Mouse (Mus musculus) frontal cortex, postnatal 25 days (tissue): Measurements from ENCODE around the gene Dyrk3.
A peak's percentile ranks its signal among the peaks of the same experiment; 100 is the strongest.
"Not testable (repeated sequence)": the region's sequence is repeated elsewhere in the genome, so short reads cannot be mapped to it uniquely, and the experiment has no call there.

Source experiments
- DNase-seq, 2 experiments: peaks; one replicate each; pipeline ENCODE4 v3.0.0; 2022; ENCODE audit warnings: low spot score in 2 of 2

Gene Dyrk3

DNA sequence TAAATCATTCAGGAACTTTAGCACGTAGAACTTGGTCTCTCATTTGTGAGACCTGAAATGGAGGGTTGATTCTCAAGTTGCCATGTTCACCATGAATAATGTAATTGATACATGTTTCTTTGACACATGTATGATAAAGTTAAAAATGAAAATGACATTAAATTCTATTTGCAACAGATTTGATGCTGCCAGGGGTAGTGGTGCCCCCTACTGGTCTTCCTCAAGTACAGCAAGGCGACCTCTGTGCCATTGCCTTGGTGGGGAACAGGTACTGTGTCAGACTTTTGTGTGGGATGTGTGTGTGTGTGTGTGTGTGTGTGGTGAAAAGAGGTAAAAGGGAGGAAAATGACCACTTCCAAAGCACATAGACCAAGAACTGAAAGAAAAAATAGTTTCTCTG is 17.3 kb upstream of the Dyrk3 start:
- DNase-seq: no peak

DNA sequence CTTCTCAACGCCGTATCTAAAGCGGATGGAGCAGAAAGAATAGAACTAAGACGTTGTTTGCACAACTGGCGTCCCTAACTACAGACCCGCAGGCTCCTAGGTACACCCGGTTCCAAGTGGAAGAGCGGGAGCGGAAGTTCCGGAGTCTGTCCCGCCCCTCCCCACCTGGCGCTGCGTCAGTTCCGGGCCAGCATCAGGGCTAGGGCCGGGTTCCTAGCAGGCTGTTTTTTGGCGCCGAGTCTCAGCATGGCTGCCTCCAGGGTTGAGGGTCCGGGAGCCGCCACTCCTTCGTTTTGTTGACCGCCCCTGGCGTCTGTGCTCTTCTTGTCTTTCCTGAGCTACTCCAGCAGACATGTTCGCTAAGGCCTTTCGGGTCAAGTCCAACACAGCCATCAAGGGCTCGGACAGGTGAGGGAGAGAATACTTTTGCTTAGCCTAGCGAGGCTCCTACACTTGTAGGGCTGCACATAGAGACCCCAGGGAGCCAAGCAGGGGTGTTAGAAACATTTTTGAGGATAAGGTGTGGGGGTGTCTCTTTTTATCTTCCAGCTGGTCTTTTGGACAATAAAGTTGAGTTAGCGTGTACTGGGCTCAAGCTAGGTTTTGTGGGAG is 15.0 kb upstream of the Dyrk3 start, which contains the start of gene Eif2d:
Gene Eif2d, plus strand, starts transcription at position 164 of the 612 bp plus-strand sequence.
- DNase-seq: peak; percentile 70 to 74

DNA sequence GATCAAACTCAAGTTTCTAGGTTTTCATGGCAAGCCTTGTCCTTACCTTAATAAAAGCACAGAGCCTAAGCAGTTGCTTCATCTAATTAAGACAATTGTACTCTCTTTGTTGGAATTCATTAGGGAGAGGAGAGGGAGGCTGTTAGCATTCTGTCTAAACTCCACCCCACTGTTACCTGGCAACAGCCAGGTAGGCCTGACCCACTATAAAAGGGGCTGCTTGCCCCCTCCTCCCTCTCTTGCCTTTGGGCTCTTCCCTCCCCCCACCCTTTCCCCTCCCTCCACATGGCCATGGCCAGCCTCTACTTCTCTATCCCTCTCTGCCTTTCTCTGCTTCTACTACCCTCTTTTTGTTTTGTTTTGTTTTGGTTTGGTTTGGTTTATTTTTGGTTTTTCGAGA is 11.4 kb upstream of the Dyrk3 start:
- no peak for DNase-seq

DNA sequence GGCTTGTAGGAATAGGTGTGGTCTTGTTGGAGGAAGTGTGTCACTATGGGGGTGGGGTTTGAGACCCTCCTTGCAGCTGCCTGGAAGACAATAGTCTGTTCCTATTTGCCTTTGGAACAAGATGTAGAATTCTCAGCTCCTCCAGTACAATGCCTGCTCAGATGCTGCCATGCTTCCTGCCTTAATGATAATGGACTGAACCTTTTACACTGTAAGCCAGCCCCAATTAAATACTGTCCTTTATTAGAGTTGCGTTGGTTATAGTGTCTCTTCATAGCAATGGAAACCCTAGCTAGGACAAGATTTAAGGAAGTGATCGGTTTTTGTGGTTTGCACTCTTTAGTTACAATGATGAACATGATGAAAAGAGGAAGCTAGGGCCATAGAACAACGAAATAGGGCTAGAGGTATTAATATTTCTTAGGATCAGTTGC is 8.1 kb upstream of the Dyrk3 start:
- no peak for DNase-seq

DNA sequence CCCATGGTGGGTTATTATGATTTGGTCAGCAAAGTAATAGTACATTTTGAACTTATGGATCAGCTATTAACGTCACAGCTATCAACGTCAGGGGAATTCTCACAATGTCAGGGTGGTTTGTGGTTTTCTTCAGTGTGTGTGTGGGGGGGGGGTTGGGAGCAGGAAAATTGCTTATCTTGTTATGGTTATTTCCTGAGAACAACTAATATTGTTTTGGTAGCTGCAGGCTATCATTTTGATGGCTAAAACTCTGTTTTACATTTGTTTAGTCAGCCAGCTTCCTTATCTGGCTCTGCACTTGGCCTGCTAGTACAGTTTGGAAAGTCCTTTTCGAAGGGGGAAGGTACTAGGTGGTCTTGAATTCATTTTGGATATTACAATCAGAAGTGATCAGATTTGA is 7.1 kb upstream of the Dyrk3 start:
- DNase-seq: not testable (repeated sequence)

DNA sequence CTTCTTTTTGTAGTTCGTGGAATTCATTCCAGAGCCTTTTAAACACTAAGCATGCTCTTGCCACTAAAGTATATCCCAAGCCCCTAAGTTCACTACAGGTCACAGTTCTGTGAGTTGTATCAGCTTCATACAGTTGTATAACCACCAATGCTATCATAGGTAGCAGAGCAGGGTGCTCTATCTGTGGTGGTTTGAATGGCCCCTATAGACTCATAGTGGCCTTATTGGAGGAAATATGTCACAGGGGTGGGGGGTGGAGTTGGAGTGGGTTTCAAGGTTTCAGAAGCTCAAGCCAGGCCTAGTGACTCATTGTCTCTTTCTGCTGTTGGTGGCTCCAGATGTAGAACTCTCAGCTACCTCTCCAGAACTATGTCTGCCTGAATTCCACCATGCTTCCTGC is 4.3 kb upstream of the Dyrk3 start:
- no peak for DNase-seq

DNA sequence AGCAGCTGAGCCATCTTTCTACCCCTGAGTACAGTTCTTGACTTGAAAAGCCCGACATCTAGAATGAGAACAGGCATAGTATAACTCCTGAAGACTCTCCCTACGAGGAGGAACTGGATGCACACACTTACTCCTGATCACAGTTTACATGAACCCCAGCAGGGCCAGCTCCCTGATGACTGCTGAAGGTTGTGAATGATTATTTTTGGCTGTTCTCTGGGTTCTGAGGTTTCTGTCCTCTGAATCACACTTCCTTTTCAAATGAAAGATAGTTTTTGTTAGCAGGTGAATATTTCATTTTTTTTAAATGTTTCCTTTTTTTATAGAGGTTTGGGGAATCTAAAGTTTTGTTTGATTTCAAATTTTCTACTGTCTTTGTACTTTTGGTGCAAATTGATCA is 3.3 kb upstream of the Dyrk3 start:
- DNase-seq: no peak

DNA sequence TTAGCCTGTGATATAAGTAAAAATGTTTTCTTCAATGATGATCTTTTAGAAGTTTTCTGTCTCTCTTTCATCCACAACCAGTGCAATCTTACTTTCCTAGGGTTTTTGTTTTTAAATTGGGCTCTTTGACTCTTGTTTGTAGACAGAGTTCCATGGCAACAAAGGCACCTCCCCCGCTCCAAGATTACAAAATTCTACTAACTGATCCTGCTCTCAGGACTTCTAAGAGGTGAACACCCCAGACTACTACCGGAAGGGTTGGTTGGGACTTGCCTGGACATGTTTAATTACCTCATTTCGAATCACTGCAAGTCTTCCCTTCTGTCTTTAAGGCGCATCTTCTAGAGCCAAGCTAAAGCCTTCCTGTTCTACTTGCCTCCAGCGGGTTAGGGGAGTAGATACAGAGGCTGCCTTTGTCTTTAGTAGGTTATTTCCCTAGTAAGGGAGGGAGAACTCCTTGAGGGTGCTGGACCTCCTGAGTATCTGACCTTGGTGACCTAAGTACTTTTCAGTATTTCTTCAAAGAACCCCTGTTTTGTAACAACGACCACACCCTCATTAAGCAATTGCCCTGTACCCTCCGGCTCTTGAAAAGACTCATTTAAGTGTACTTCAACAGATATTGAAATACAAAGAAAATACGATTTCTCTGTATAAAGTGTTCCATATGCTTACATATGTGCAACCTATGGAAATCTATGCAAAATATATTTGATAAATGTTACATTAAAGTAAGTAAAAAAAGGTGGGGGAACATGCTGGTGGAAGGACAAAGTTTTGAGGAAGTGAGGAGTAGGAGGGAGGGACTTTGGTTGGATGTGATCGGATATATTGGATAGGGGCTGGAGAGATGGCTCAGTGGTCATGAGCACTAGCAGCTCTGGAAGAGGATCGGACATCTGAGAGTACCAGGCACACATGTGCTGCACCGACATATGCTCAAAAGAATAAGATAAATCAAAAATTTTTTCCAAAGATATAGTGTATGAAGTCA is 1.3 kb upstream of the Dyrk3 start:
- DNase-seq: no peak

DNA sequence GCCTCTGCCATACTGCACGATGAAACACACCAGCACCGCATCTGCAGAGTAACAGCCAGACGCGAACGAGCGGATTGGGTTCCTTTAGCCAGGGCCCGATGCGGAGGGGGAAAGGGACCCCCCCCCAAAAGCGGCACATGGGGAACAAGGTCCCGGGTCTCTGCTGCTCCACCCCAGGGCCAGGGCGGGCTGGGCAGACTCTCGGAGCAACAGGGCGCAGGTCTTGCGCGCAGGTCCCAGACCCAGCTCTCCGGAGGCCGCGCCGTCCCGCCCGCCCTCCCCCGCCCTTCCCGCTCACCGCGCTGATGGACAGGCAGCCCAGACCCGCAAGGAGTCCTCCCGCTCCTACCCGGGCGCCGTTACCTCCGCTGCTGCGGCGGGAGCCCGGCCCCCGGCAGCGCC is 422 bp downstream of the Dyrk3 start:
- DNase-seq: no peak

DNA sequence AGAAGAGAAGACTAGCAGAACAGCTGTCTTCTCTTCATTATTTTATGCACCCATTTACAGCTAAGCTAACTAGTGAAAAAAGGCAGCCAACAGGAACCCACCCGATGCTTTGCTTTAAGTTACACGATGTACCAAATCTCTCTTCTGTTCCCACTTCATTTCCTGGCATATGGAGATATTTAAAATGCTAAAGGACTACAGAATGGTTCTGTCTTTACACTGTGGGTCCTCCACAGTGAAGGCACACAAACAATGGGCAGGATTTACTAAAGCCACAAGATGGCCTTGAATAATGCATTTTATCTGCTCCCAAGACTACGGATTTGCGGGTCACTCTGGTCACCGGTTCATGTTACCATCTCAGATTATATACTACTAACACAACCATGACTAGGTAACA is 1.0 kb downstream of the Dyrk3 start:
- DNase-seq: no peak

DNA sequence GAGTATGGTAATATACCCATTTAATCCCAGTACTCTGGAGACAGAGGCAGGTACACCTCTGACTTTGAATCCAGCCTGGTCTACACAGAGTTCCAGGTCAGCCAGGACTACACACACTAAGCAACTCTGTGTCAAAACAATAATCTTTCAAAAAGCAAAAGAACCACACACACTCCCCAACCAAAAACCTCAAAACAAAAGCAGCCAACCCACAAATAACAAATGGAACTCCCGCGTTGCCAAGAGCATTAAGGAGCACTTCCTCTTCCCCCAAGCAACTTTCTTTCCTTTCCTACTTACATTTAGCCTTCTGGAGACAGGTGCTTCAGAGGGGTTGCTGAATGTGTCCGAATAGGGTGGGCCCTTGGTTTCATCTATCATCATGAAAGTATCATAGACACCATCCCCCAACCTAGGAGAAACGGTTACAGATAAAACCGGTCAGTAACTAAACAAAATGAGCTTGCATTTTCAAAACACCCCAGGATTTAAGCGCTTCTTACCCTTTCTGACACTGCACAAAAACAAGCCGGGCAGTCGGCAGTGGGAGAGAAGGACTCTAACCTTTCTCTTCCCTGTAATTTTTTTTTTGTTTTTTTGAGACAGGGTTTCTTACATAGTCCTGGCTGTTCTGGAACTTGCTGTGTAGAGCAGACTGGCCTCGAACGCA is 2.0 kb downstream of the Dyrk3 start:
- no peak for DNase-seq

DNA sequence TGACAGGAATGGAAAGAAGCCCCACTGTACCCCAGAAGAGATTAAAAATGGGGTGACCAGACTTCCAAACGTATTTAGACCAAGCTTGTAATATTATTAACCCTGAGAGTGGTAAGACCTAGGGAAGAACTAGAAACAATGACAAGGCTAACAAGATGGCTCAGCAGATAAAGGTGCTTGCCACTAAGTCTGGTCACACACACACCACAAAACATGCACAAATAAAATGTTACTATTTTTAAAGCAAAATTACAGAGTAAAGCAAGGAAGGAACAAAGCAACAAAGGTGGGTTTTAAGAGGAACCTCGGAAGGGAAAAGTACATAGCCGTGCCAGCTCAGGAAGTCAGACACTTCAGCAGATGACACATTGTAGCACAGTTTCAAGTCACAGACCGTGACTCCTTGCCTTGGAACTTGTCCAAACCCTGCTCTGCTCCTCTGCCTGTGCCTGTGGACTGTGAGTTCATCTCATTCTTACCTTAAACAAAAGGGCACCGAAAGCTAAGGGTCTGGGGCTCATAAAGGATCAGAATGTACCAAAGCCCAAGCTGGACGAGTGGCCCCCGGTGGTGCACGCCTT is 3.1 kb downstream of the Dyrk3 start:
- DNase-seq: no peak

DNA sequence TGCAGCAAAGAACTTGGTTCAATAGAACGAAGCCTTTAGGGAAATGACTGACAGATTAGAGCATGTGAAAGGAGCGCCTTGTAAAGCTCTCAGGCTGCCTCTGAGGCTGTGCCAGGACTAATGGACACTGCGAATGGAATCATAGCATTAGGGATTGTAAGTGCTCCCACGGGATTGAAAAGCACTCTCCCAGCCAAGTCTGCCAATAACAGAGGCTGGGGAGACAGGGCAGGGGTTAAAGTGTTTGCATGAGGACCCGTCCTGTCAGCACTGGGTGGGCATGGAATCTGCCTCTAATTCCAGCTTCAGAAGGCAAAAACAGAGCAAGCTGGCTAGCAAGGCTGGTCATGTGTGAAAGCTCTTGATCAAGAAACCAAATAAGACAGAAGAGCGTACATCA is 3.9 kb downstream of the Dyrk3 start:
- no peak for DNase-seq

DNA sequence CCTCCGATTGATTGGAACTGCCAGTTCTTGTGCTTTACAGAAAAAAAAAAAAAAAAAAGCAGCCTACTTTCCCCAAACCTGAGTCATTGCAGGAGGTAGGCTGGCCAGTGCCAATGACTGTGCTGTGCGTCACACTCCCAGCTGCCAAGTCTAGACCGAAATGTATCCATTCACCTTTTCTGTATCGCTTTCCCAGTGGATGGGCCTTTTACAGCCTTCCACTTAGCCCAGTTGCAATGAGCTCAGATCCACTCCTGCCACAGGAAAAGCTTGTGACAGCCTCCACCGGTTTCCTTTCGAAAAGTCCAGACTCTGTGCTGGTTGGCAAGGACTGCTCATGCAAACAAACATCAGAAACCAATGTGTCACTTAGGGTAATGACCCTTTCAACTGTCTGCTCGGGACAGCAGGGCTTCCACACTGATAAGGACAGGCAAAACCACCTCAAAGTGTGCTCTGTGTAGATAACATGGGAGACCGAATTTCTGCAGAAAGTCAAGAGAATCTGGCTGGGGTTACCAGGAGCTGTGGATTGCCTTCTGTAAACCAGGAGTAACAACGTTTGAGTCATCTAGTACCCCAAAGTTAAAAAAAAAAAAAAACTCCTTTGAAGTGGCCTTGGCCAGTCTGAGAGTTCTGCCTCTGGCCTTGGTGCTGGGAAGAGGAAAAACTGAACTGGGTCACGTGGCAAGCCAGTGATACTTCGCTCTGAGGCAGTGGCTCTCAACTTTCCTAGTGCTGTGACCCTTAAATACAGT is 12.0 kb downstream of the Dyrk3 start:
- no peak for DNase-seq

DNA sequence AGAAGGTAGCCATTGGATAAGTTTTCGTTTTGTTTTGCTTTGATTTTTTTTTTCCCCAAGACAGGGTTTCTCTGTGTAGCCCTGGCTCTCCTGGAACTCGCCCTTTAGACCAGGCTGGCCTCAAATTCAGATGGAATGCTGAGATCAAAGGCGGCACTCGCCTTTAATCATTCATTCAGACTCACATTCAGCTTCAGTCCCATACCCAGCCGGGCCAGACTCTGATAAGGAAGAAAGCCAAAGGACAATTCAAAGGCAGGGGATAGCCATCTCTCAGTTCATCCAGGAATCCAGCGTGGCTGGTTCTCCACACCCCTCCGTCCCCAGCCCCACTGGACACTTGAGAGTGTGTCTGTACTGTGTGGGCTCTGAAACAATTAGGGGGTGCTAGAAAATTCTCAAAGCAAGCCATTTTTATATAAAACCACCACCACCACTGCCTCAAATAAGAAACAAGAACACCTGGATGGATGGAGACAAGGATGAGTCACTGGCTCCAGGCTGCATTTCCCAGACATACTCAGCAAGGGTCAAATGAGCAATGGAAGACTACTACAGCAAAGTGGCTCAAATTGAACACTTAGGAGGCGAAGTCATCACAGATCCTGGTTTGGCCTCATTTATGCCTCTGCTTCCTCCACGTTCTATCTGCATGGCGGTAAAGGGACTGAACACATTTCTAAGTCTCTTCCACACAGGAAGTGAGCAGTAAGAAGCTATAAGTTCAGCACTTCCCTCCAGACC is 14.4 kb downstream of the Dyrk3 start:
- no peak for DNase-seq

DNA sequence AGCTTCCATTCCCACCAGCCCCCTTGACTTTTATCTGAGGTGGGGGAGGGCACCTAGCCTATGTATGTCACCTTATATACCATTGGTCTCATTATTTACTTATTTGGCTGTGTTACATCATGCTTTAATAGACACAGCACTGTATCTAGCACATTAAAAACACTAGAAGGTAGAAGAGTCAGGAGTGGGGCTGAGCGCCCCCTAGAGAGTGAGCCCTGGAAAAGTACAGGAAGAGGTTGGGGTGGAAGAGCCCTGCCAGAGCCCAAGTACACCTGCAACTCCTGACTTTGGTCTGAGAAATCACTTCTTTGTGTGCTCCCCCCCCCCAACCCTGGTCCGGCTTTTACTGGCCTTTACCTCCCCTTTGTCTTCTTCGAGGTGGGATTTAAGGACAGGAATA is 16.2 kb downstream of the Dyrk3 start:
- DNase-seq: no peak

DNA sequence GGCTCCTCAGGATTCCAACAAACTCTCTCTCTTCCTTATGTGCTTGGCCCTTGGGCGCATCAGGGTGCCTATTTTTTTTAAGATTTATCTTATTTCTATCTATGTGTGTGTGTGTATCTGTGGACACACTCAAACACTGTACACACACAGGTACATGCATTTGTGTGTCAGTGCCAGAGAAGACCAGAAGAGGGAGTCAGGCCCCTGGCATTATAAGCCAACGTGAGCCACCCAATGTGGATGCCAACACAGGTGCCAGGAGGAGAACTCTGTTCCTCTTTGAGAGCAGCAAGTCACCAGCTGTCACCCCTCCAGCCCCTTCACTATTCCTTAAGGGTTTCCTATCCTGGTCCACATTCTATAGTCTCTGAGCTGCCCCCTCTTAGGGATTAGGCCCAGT is 19.1 kb downstream of the Dyrk3 start:
- no peak for DNase-seq

DNA sequence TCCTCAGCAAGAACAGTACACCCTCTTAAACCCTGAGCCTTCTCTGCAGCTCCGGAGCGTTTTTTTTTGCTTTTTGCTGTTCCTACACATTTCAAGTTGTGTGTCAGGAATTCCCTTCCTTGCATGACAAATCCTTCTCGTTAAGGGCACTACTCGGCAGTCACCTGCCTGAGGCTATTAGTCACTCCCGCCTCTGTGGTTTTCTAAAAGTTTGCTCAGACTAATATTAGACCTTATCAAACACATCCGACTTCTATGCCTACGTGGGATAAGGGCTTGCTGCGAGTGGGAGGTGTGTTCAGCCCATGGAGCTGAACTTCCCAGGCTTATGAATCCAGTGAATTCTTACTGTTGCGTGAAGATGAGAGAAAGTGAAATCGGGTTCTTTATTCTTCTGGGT is 19.6 kb downstream of the Dyrk3 start:
- DNase-seq: no peak

DNA sequence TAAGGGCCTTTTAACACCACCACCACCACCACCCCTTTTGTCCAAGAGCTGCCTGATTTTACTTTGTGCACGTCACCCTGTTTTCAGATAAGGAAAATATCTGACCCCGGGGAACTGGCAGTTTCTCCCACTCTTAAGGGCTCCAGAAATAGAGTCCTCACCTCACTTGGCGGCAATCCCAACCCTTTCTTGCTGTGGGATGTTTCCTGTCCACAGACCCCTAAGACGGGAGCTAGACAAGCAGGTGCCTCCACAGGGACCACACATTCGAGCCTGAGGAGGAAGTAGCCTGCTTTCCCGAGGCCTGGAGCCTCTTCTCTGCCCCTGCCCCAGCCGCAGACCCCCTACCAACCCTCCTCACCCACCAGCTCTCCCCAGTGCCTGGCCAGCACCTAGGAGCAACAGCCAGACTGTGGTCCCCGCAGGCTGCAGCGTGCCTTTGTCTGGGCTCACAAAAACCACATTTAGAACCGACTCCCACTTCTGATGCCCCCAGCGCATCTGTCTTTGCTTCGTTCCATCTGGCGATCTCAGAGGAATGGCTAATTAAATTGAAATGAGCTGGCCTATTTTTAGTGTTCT is 21.6 kb downstream of the Dyrk3 start:
- DNase-seq: peak; percentile 46 to 57

DNA sequence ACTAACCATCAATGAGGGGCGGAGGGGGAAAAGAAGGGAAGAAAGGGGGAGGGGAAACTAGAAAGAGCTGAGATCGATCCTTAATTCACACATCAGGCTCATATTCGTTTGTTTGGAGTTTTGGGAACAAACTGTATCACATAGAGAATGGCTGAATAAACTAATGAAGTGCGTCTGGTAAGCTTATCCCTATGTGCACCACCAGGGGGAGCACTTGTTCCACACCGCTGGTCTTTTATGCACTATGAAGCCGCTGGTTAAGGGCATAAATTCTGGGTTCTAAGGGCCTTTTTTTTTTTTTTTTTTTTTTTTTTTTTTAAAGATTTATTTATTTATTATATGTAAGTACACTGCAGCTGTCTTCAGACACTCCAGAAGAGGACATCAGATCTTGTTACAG is 22.2 kb downstream of the Dyrk3 start:
- peak; percentile 42 to 67 for DNase-seq
